30 mouse cellular contexts compared by ENCODE assay signal in the genomic region with DNA sequence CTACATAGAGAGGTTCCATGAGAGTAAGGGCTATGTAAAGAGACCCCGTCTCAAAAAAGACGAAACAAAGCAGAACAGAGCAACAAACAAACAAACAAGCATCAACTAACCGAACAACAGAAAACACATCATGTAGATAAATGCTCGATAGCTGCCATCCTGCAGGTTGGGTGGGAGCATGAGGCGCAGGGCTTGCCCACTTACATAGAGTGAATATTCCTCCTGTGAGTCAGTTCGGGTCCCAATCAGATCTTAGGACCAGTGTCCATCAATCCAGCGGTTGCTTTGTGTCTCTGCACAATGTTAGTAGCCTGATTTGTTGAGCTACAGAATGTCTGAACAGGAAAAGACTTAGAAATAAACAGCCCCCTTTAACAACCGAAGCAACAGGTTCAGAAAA.
"Had no signal": no experiment of that assay in that cellular context is flagged by ENCODE, and none has a peak within 500 bp of the region (broad histone marks: within the 10 kb centered on the region; RNA-seq: fewer than 3 reads in every experiment).

No protein-coding gene starts in this region.

- DNase-seq: left cerebral cortex, postnatal 4 days; liver; liver, embryonic 13.5 days; liver, postnatal 0 days; lung, adult 18-20 months; lung, adult 2 months; lung, embryonic 14.5 days; lung, postnatal 10 days; lung, postnatal 14 days; lung, postnatal 36 days; lung, postnatal 4 days; midbrain, embryonic 14.5 days had no signal

- H3K27me3 ChIP-seq: limb, embryonic 13.5 days; limb, embryonic 15.5 days; liver, embryonic 12.5 days; liver, embryonic 13.5 days; liver, embryonic 15.5 days; lung, embryonic 15.5 days; megakaryocyte, embryonic 14.5 days had no signal

- H3K4me1 ChIP-seq: limb, embryonic 12.5 days; limb, embryonic 13.5 days; limb, embryonic 15.5 days; liver, embryonic 12.5 days; liver, embryonic 13.5 days; liver, embryonic 15.5 days; lung, embryonic 15.5 days; megakaryocyte, embryonic 14.5 days; midbrain, embryonic 15.5 days; neural tube, embryonic 12.5 days had no signal

- H3K4me3 ChIP-seq: limb, embryonic 10.5 days; limb, embryonic 12.5 days; limb, embryonic 13.5 days; limb, embryonic 15.5 days; liver, embryonic 12.5 days; liver, embryonic 13.5 days; liver, embryonic 15.5 days; lung, embryonic 15.5 days; megakaryocyte, embryonic 14.5 days; midbrain, embryonic 12.5 days; midbrain, embryonic 13.5 days; midbrain, embryonic 15.5 days; myocyte; neural tube, embryonic 12.5 days had no signal

- H3K9ac ChIP-seq: limb, embryonic 12.5 days; limb, embryonic 13.5 days; limb, embryonic 15.5 days; liver, embryonic 12.5 days; liver, embryonic 13.5 days; liver, embryonic 14.5 days; liver, embryonic 15.5 days; liver, postnatal 0 days; lung, embryonic 14.5 days; lung, embryonic 15.5 days; midbrain, embryonic 12.5 days; midbrain, embryonic 13.5 days; midbrain, embryonic 15.5 days; neural tube, embryonic 12.5 days had no signal

- H3K36me3 ChIP-seq: limb, embryonic 10.5 days; limb, embryonic 12.5 days; limb, embryonic 13.5 days; limb, embryonic 15.5 days; liver, embryonic 12.5 days; liver, embryonic 13.5 days; liver, embryonic 15.5 days; lung, embryonic 15.5 days; midbrain, embryonic 12.5 days; midbrain, embryonic 13.5 days; midbrain, embryonic 15.5 days; neural tube, embryonic 12.5 days had no signal

- H3K4me2 ChIP-seq: limb, embryonic 12.5 days; limb, embryonic 13.5 days; limb, embryonic 15.5 days; liver, embryonic 11.5 days; liver, embryonic 12.5 days; liver, embryonic 13.5 days; liver, embryonic 15.5 days; lung, embryonic 14.5 days; lung, embryonic 15.5 days; midbrain, embryonic 12.5 days; midbrain, embryonic 13.5 days; midbrain, embryonic 15.5 days; neural tube, embryonic 12.5 days had no signal

- ATAC-seq: liver, embryonic 12.5 days; liver, postnatal 0 days; lung, postnatal 0 days; midbrain, embryonic 13.5 days; midbrain, embryonic 15.5 days; midbrain, embryonic 16.5 days had no signal

- H3K9me3 ChIP-seq: limb, embryonic 10.5 days; limb, embryonic 12.5 days; limb, embryonic 13.5 days; limb, embryonic 15.5 days; liver, embryonic 12.5 days; liver, embryonic 13.5 days; liver, embryonic 15.5 days; lung, embryonic 15.5 days; megakaryocyte, embryonic 14.5 days; midbrain, embryonic 12.5 days; midbrain, embryonic 13.5 days; midbrain, embryonic 15.5 days; neural tube, embryonic 12.5 days had no signal

- H3K27ac ChIP-seq: limb, embryonic 10.5 days; limb, embryonic 12.5 days; limb, embryonic 13.5 days; limb, embryonic 15.5 days; liver, embryonic 12.5 days; liver, embryonic 13.5 days; liver, embryonic 14.5 days; liver, embryonic 15.5 days; lung, embryonic 15.5 days; macrophage; midbrain, embryonic 12.5 days; midbrain, embryonic 13.5 days; midbrain, embryonic 15.5 days; neural tube, embryonic 12.5 days had no signal
